Mouse (Mus musculus): ENCODE results near the gene Msh5. TPM values are rescaled to one million over a fixed set of nuclear protein-coding genes. Genes with fewer than 3 reads are reported as not detected.
"Not testable (repeated sequence)": the region's sequence is repeated elsewhere in the genome, so short reads cannot be mapped to it uniquely, and the experiment has no call there.

Gene Msh5
- total RNA-seq, 2 experiments from 2014 or later = 0.76 to 0.96 TPM

DNA sequence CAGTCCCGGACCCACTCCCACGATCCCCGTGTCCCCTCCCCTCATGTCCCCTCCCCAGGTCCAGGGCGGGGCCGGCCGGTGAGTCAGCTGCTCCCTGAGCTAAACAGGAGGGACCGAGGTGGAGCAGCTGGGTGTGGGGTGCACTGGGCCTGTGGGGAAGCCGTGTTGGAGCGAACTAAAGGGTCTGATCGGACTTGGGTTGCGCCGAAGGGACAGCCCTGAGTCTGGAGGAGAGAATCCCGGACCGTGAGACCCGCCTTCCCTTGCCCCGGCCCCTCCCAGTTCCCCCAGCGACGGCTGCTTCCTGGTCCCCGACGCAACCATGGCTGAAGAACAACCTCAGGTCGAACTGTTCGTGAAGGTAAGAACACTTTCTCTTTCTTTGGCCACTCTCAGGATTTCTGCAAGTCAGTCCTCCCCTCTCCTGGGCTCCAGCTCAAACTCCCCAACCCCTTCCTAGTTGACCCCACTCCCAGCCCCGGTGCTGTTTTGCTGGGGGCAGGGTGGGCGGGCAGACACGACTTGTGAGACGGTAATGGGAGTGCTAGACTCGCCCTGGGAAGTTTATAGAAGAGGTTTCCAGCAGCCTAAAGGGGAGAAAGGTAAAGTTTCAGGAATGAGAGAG is 3.7 kb upstream of the Msh5 start:
- intact Hi-C loops (cut with DNase I) = no loop called here

DNA sequence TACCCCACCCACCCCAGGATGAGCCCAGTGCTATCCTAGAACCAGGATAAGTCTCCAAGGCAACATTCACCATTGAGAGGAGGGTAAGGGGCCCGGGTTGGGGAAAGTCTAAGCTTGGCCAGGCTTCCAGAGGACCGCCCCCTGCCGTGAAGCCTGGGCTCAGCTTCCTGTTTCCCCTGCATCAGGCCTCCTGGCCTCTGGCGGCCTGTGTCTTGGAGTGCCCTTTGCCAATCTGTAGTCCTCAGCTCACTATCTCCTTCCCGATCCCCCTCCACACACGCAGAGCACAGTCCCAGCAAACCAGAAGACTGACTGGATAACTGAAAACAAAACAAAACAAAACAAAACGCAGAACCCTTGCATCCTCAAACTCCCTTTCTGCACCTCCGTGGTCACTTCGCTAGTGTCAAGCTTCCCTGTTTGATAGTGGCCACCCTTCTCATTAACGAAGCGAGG is 3.0 kb upstream of the Msh5 start, which contains the start of gene Clic1:
Gene Clic1 (plus strand): TSS at position 406 of the 456 bp plus-strand sequence.
- no peak for DNase-seq (ENCODE audit: low spot score in 2 of 2)
- intact Hi-C loops (cut with DNase I) = no loop called here

More for the DNA sequence above, 3.7 kb upstream of the Msh5 start:
- no peak for DNase-seq (ENCODE audit: low spot score in 2 of 2)

DNA sequence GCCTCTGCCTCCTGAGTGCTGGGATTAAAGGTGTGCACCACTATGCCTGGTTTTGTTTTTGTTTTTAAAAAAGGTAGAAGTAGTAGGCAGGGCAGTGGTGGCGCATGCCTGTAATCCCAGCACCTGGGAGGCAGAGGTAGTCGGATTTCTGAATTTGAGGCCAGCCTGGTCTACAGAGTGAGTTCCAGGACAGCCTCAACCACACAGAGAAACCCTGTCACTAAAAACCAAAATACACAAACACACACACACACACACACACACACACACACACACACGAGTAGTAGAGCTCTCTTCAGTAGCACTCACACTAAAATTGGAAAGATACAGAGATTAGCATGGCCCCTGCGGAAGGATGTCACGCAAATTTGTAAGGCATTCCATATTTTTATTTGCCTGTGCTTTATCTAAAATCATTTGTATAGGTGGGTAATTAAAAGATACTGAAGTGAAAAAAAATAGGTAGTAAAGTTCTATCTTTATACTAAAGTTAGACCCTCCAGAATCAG is 2.4 kb upstream of the Msh5 start:
- no peak for DNase-seq (ENCODE audit: low spot score in 2 of 2)
- intact Hi-C loops (cut with DNase I) = no loop called here

DNA sequence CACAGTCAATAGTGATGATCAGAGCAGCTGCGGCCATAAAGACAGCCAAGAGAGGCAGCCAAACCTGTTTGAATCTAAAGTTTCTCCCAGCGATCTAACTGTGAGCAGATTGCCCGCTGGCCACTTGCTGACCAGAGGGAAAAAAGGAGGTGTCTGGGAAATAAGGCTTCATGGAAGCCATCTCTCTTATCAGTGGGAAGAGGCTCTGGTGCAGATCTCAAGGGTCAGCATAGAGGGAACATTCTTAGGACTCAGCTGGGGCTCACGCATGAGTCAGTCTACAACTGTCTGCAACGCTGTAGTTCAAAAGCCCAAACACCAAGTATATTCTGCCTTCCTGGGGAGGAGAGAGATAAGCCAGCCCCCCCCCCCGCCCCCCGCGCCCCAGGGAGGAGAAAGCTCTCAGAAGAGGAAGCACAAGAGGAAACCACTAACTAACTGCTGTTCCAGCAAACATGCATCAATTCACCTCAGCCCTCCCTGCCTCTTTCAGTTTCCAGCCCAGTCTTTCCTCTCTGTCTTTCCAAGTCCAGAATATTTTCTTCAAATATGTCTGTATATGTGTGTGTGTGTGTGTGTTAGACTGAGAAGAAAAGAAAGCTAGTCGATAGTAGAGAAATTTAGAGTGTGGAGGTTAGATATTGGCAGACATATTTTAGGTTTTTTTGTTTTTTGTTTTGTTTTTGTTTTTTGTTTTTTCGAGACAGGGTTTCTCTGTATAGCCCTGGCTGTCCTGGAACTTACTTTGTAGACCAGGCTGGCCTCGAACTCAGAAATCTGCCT is 1.8 kb upstream of the Msh5 start:
- intact Hi-C loops (cut with DNase I) = no loop called here
- DNase-seq (ENCODE audit: low spot score in 2 of 2) = no peak

DNA sequence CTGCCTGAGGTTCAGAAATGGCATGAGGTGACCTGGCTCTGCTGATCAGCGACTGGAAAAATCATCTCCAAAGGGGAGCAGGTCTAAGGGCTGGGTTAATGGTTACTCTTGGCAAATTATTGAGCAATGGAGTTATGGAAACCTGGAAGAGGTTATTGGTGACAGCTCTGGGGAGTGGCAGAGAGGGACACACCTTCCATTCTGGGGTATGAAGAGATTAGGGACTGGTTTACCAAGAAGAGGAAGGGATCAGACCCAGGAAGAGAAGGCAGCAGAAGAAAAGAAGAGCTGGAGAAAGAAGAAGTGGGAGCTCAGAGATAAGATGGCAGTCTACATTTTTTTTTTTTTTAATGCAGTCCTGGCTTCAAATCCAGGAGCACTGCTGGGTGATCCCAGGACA is 1.1 kb upstream of the Msh5 start:
- no peak for DNase-seq (ENCODE audit: low spot score in 2 of 2)
- intact Hi-C loops (cut with DNase I) = no loop called here

DNA sequence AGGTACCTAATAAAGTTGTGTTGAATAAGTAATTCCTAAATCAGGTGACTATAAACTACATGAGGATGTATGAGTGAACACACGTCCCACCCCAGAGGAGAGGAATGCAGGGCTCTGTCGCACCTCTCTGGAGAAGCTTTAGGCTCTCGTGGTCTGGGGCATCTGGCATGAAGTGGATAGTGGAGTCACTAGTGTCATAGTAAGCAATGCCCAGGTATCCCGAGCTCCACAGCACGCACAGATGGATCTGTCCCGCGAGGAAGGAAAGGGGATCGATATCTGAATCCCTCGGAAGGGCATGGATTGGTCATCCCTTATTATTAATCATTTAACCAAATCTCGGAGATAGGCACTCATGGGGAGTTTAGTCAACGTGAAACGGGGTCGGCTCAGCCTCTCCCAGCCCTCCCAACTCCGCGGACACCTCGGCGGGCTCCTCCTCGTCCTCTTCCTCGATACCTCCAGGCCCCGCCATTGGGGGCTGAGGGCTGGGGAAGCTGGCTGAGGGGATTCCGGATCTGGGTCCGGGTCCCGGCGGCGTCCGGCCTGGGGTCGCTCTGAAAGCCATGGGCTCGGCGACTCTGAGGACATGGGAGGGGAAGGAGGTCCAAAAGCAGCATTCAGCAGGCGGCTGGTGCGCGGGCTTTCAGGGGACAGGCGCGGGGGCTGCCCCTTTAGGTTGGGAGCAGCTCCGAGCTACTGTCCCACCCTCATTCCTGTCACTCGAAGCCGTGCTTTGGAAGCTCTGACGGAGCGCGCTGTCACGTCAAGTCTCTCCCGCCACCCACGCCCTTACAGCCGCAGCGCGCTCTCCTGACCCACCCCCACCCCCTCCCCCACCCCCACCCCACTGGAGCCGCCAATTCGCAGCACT is 501 bp downstream of the Msh5 start:
- no peak for DNase-seq (ENCODE audit: low spot score in 2 of 2)
- intact Hi-C loops (cut with DNase I) = no loop called here

DNA sequence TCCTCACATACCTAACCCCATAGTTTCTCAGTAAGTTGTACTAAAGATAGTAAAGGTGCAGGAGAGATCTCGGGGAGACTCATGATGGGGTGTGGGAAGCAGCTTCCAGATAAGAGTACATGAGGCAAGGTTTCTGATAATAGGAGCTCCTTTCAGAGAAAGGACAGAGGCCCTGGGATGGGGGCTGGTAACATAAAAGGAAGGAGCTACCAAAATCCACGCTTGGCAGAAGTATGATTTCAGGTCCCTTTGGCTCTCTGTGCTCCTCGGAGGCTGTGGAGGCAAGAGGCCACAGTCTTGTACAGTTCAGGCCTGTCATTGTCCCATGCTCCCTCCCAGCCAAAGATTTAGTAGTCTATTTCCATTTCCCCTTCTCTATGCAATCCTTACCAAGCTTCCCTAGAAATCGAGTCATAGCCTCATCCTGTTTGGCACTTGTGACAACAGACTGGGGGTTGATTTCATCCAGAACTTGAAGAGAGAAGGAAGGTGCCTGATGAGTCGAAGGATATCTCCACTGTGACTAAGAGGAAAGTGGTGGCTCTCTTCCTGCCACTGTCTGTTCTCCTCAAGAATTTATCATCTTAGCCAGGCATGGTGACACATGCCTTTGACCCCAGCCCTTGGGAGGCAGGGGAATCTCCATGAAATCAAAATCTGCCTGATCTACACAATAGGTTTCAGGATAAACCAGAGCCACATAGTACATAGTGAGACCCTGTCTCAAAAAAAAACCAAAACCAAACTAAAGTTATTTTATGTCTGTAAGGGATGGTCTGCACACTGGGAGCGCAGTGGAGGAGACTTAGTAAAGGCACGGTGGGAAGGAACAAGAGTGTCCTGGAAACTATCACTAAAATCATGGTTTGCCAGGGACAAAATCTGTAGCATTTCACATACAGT is 1.4 kb downstream of the Msh5 start:
- DNase-seq (ENCODE audit: low spot score in 2 of 2) = no peak
- intact Hi-C loops (cut with DNase I) = no loop called here

DNA sequence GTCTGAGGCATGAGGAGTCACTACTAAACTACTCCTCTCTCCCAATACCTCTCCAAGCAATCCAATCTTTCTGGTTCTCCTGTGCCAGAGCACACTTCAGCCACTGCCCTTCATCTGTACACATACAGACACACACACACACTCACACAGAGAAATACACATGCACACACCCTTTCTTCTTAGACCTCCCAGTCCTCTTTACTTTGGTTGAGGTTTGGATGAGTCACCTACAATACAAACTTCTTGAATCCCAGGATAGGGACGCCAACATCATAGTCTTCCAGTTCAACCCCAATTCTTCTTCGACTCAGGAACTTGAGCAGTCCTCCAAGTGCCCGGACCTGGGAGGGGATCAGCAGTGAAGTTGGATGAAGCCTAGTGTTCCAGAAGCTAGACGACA is 2.8 kb downstream of the Msh5 start:
- no peak for DNase-seq (ENCODE audit: low spot score in 2 of 2)
- intact Hi-C loops (cut with DNase I) = no loop called here

DNA sequence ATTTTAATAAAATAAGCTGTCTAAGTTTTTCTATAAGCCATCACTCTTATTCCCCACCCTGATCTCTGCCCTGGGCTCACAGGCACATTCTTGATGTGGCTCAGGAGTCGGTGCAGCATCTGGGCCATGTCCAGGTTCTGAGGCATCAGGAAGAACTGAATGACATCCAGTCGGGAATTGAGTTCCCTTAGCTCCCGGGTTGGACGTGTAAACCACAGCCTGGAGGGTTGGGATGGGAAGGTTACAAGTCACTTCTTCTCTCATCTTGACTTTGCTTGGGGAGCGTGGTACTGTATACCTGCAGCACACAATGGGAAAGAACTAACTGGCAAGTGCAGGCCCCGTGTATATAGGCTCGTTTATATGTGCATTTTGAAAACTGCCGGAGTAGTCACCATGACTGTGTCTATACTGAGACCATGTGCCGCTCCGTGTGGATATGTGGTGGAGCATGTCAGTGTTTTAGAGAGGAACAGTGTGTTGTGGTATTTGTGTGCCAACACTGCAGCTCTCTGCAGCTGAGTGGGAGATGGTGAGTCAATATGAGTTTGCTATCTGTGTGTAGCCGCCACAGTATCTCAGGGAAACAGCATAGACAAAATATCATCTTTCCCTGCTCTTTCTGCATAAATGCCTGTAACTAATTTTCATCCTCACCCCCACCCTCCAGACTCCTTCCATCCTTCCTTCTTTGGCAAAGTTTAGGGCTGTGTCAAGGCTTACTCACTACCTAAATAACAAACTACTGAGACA is 7.2 kb downstream of the Msh5 start:
- intact Hi-C loops (cut with DNase I) = no loop called here

DNA sequence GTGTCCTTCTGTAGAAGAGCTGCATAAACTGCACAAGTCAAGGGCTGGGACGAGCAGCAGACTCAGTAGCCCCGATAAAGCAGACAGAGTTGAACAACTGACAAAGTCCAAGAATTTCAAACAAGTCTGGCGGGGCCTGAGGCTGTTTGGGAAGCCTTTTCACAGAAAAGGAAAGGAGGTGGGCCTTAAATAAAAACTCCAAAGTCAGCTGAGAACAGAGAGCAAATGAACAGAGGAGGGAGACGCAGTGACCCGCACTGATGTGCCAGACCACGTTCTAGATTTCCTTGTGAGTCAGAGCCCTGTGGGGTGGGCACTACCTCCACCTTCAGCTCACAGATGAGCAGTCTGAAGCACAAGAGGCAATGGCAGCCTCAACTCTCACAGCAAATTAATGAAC is 11.6 kb downstream of the Msh5 start:
- DNase-seq (ENCODE audit: low spot score in 2 of 2) = no peak
- intact Hi-C loops (cut with DNase I) = no loop called here

More for the DNA sequence above, 7.2 kb downstream of the Msh5 start:
- DNase-seq (ENCODE audit: low spot score in 2 of 2) = peak in 1 of 2 experiments; percentile 79

DNA sequence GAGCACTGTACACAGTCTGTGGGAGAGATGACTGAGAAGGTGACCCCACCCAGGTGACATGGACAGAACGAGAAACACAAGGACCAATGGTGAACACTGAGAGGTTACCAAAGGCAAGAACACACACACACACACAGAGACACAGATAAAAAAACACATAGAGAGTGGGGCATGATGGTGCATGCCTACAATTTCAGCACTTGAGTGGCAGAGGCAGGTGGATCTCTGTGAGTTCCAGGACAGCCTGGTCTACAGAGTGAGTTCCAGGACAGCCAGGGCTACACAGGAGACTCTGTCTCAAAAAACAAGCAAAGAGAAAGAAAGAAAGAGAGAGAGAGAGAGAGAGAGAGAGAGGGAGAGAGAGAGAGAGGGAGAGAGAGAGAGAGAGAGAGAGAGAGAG is 12.8 kb downstream of the Msh5 start:
- DNase-seq (ENCODE audit: low spot score in 2 of 2); intact Hi-C loops (cut with DNase I): not testable (repeated sequence)

DNA sequence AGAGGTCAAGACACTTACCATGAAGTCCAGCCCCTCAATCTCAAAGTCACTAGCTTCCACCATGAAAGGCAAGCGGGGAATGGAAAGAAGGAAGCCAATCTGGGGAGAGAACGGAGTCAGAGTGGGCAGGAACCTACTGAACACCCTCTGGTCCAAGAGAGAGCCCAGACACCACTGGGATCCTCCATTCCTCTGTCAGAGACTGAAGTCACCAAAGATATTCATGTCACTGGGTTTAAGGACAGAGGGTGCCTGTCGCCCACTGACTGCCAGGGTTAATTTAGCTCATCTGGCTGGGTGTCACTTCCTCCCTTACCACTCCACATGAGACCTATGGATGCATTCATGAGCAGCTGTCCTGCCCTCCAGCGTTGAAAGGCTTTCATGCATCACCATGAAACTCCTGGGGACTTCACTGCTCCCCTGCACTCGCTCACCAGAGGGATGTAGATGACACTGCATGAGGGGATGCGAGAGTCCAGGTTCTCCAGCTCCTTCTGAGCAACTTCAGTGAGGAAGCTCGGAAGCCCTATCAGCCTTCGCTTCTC is 14.1 kb downstream of the Msh5 start:
- no peak for DNase-seq (ENCODE audit: low spot score in 2 of 2)
- intact Hi-C loops (cut with DNase I) = no loop called here

DNA sequence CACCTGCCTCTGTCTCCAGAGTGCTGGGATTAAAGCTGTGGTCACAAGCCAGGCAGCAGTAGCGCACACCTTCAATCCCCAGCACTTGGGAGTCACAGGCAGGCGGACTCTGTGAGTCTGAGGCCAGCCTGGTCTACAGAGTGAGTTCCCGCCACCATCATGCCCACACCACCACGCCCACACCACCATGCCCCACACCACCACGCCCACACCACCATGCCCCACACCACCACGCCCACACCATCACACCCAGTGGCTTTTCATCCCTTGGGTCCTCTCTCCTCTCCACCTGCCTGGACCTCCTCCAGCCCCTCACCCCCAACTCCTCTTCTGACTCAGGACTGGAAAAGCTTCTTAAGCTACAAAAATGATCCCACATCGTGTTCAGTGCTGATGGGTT is 14.7 kb downstream of the Msh5 start:
- DNase-seq (ENCODE audit: low spot score in 2 of 2) = no peak
- intact Hi-C loops (cut with DNase I) = no loop called here

DNA sequence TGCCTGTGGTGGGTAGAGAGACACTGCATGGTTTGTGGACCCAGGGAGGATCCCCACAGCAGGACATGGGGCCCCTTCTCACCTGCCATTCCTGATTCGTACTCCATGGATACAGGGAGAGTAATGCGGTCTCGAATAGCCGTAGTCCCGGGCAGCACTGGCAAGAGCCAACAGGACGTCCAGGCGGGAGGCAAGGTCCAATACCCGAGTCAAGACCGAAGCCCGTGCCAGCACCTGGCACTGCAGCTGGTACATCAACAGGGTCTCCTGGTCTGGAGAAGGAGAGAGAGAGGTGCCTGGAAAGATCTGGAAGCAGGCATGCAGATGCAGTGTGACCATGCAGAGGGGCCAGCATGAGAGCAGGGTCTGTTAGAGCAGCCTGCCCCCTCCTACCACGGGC is 15.3 kb downstream of the Msh5 start:
- intact Hi-C loops (cut with DNase I) = no loop called here
- no peak for DNase-seq (ENCODE audit: low spot score in 2 of 2)

DNA sequence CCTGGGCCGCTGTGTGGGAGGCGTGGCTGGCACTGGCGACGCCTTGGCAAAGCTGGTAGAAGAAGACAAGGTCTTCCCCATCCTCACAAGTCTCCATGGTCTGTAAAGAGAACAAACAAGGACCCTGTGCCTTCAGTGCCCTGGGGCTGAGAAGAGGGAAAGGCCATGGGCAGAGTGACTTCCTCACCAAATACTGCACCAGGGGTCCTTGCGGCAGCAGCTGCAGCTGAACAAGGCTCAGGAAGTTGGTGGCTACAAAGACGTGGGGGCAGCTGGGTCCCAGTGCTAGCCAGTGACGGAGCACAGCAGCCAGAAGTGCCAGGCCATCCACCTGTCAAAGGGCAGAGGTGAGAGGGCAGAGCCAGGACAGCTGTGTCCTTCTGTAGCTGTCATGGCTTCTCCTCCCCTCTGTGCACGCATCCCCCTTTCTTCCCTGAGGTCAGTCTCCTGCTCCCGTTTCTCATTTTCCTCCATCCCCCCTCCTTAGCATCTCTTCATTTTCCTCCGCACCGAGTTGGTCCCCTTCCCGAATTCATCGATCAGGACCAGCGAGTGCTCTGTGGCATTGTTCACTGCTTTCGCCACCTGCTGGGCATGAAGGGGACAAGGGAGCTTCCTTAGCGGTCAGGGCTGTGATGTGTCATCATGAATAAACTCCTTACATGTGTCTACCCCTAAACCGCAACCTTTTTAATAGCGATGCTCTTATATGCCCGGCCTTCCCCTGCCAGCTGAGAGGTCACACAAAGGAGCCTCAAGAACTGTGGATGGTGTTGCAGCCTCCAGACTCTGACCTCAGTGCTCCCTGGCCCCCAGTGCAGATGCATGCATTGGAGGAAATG is 16.6 kb downstream of the Msh5 start:
- DNase-seq (ENCODE audit: low spot score in 2 of 2) = no peak
- intact Hi-C loops (cut with DNase I) = no loop called here

DNA sequence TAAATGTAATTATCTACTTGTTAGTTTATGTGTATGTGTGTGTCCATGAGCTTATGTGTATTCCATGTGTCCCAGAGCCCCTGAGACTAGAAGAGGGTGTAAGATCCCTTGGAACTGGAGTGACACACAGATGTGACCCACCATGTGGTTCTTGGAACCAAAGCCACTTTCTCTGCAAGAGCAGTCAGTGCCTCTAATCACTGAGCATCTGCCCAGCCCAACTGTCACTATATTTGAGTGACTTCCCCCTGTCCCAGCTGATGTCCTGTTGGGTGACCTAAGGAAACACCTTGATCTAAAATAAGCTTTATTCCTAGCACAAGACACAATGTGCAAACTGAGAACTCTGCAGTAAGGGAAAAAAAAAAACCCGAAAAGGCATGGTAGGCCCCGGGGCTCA is 18.2 kb downstream of the Msh5 start:
- DNase-seq (ENCODE audit: low spot score in 2 of 2) = no peak
- intact Hi-C loops (cut with DNase I) = no loop called here
